Mouse (Mus musculus): ENCODE measurements around the gene Tgfbr2.

- no peak for TF ChIP-seq MAFK (IDR thresholded peaks at IDR 0.05; ENCODE audit: borderline replicate concordance, low read depth, low read length)
- no peak for TF ChIP-seq CTCF (IDR thresholded peaks at IDR 0.05 in 2 of 3, conservative IDR thresholded peaks at IDR 0.05 in 1 of 3; ENCODE audit: control insufficient read depth in 1 of 3, insufficient read depth in 1 of 3, low read depth in 2 of 3, low read length in 3 of 3, poor library complexity in 1 of 3, severe bottlenecking in 1 of 3)
- TF ChIP-seq GABPA (IDR thresholded peaks at IDR 0.05; ENCODE audit: low read depth, low read length) = no peak
- TF ChIP-seq CHD2 (IDR thresholded peaks at IDR 0.05; ENCODE audit: low read length) = no peak
- TF ChIP-seq EP300 (IDR thresholded peaks at IDR 0.05; ENCODE audit: low read depth in 1 of 2, low read length in 2 of 2) = no peak
- TF ChIP-seq JUND (IDR thresholded peaks at IDR 0.05; ENCODE audit: low read depth, low read length) = no peak
- TF ChIP-seq CHD1 (IDR thresholded peaks at IDR 0.05; ENCODE audit: low read depth, low read length) = no peak
- no peak for TF ChIP-seq USF1 (IDR thresholded peaks at IDR 0.05; ENCODE audit: low read depth, low read length)
- no peak for TF ChIP-seq MYB (IDR thresholded peaks at IDR 0.05; ENCODE audit: low read depth, low read length)
- TF ChIP-seq TAL1 (IDR thresholded peaks at IDR 0.05; ENCODE audit: low read length) = no peak
- TF ChIP-seq MAX (IDR thresholded peaks at IDR 0.05; ENCODE audit: low read length) = no peak
These were observed 83.9 kb downstream of the Tgfbr2 start for GRCm38 (mm10) chr9:116091101-116091841.
